Mouse (Mus musculus) testis, adult 2 months (tissue): ENCODE measurements at regions not wholly inside any gene's neighbourhood (a gene's known extent, or its start where the extent isn't known, plus 50 kb on each side); places are given as distances from the start of the nearest gene placed in this dataset.
"Not testable (repeated sequence)": the region's sequence is repeated elsewhere in the genome, so short reads cannot be mapped to it uniquely, and the experiment has no call there.

ENCODE experiments used
- CTCF ChIP-seq: fragments of 200-500 bp; IDR thresholded peaks from 2 replicates; pipeline ENCODE4 v1.5.1; 2012; ENCODE audit warnings: low read depth, mild to moderate bottlenecking, inconsistent platforms, low read length, moderate library complexity; ENCODE audit not compliant: control insufficient read depth, insufficient read depth, insufficient replicate concordance
- POLR2A ChIP-seq: fragments of 200-500 bp; IDR thresholded peaks from 2 replicates; pipeline ENCODE4 v1.6.1; 2012; ENCODE audit warnings: low read depth, mild to moderate bottlenecking, inconsistent platforms, low read length, moderate library complexity; ENCODE audit not compliant: control insufficient read depth

DNA sequence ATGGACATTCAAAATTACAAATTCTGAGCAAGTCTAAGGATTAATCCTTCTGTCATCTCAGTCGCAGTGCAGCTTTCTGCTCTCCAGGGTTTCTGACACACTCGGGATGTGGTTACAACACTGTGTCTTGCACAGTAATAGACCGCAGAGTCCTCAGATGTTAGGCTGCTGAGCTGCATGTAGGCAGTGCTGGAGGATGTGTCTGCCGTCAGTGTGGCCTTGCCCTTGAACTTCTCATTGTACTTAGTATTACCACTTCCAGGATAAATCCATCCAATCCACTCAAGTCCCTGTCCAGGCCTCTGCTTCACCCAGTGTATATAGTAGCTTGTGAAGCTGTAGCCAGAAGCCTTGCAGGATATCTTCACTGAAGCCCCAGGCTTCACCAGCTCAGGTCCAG, 454.5 kb upstream of the Zfp386 start:
- not testable (repeated sequence) for TF ChIP-seq CTCF, POLR2A
